Mouse (Mus musculus): ENCODE measurements around the gene Adamtsl3.

The Adamtsl3 gene

GRCm38 (mm10) chr7:82335211-82336121 is at the start of gene Adamtsl3:
Gene Adamtsl3, plus strand, starts transcription at chr7:82335694.
- DNase-seq (ENCODE audit: low read depth), result no peak

- DNase-seq (ENCODE audit: low read depth), result peak; percentile 3
Measured at GRCm38 (mm10) chr7:82287242-82287641, 48.3 kb upstream of the Adamtsl3 start.

- DNase-seq (ENCODE audit: low read depth), result no peak
Measured at GRCm38 (mm10) chr7:82293441-82293840, 42.1 kb upstream of the Adamtsl3 start.

DNA sequence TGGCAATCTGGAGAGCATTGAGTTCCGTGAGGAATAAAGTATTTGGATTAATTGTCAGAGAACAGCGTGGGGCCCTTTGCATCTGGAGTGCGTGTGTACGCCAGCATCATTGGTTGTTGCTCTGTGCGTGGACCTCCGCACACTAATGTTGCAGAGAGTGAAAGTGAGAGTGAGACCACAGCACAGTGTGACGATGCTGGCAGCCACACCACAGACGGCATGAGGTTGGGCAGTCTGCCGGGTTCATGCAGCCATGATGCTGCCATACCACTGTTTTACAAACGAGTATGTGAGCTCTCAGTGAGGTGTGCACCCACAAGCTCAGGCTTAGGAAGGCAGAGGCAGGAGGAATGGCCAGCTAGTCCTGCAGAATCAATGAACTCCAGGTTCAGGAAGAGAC is 41.4 kb upstream of the Adamtsl3 start:
- DNase-seq (ENCODE audit: low read depth), result no peak

DNA sequence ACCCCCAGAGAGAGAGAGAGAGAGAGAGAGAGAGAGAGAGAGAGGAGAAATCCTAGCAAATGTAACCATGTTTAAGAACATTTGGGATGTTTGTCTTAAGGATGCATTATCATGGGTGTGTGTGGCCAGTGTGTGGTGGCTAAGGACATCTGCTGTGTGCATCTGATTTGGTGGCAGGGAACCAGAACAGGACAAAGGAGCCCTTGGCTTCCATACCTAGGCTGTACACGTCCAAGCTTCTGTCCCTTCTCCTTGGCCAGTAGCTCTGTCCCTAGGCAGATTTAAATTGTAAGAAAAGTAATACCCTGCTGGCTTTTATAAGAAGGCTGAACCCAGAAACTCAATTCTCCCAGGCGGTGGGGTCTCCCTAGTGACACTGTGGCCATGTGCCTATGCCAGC is 40.9 kb upstream of the Adamtsl3 start:
- DNase-seq (ENCODE audit: low read depth), result no peak

- DNase-seq (ENCODE audit: low read depth), result no peak
Measured at GRCm38 (mm10) chr7:82308398-82308797, 27.1 kb upstream of the Adamtsl3 start.

DNA sequence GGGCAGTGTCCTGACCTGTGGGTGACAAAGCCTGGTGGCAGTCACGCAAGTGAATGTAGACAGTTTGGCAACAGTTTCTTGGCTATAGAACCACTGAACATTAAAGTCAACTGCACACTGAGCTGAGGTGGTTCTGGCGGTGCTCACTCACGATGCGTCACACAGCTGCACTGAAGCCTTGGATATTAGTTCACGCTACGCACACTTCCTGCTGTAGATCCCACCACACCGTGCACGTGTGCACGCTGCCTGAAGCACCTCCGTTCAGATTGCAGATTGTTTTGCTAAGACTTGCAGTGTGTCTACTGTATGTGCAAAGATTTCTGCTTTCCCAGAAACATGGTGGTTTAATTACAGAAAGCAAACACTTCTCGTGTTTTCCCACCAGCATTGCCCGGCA is 17.0 kb upstream of the Adamtsl3 start:
- DNase-seq (ENCODE audit: low read depth), result no peak

DNA sequence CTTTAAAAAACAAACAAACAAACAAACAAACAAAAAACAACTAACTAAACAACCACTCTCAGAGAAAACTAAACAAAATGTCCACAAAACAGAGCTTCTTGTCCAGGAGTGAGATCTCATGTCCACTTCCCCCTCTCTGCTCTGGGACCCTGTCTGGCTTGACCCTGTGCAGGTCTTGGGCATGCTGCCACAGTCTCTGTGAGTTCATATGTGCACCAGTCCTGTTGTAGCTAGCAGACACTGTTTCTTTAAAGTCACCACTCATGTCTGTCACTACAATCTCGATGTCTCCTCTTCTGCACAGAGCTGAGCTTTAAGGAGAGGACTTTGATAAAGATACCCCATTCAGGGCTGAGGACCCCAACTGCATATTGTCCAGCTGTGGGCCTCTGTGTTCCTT is 8.9 kb upstream of the Adamtsl3 start:
- no peak for DNase-seq (ENCODE audit: low read depth)

DNA sequence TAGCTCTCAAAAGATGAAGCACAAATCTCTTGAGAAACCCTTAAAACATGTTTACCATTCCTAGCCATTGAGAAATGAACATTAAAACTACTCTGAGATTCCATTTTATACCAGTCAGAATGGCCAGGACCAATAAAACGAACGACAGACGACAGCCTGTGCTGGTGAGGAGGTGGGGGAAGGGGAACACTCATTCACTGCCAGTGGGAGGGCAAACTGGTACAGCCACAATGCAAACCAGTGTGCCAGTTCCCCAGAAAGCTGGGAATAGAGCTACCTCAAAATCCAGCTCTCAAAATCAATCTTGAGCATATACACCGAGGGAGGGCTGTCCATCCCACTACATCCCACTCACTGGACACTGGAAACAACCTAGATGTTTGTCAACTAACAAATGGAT is 8.3 kb upstream of the Adamtsl3 start:
- DNase-seq (ENCODE audit: low read depth), result no peak

- DNase-seq (ENCODE audit: low read depth), result no peak
Measured at GRCm38 (mm10) chr7:82327881-82328280, 7.6 kb upstream of the Adamtsl3 start.

- no peak for DNase-seq (ENCODE audit: low read depth)
Measured at GRCm38 (mm10) chr7:82329831-82330230, 5.7 kb upstream of the Adamtsl3 start.

DNA sequence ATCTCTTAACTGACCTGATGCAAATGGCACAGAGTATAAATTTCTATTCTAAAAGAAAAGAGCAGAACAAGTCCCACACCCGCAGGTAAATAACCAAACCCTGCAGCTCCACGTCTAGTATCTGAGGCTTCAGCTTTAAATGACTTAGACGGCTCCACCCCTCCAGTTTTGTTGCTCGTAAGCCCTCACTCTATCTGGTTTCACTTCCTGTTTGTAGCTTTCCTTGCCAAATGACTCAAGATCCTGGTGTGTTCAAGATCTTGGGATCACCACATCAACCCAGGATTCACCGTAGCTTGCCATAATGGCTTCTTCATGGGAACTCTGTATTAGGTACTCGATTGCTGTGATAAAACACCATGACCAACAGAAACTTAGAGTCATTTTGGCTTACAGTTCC is 4.6 kb upstream of the Adamtsl3 start:
- DNase-seq (ENCODE audit: low read depth), result no peak

DNA sequence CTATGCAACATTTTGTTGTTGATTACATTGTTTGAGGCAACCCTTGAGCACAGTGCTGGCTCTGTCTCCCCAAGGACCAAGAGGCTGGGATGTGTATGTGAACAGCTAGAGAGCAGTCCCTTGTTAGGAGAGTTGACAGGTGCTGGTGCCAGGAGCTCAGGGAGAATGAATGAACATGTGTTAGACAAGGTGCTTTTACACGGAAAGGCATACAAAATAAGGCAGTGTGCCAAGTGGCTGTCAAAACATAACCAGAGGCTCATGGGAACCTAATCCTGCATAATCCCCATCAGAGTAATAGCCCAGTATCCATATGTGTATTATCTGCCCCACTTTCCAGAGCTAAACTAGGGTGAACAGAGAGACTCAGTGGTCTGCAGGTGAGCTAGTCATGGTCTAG is 1.5 kb upstream of the Adamtsl3 start:
- no peak for DNase-seq (ENCODE audit: low read depth)

DNA sequence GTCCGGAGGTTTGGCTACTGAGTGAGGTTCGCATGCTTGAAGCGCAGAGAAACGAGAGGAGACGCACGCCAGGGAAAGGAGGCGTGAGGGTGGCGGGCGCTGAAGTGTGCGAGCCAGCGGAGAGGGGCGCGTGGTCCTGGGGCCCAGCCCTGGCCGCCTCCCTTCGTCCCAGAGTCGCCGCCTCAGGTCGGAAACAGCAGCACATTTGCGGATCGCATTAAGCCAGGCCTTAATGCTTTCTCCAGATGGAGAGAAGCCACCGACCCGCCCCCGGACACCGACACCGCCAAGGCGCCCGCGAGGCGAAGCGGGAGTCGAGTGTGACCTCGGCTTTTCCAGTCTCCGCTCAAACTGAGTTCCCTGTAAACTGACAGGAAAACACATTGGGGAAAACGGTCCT is 638 bp downstream of the Adamtsl3 start:
- DNase-seq (ENCODE audit: low read depth), result no peak

- no peak for DNase-seq (ENCODE audit: low read depth)
Measured at GRCm38 (mm10) chr7:82338121-82338520, 2.6 kb downstream of the Adamtsl3 start.

- DNase-seq (ENCODE audit: low read depth), result no peak
Measured at GRCm38 (mm10) chr7:82338532-82338931, 3.0 kb downstream of the Adamtsl3 start.

DNA sequence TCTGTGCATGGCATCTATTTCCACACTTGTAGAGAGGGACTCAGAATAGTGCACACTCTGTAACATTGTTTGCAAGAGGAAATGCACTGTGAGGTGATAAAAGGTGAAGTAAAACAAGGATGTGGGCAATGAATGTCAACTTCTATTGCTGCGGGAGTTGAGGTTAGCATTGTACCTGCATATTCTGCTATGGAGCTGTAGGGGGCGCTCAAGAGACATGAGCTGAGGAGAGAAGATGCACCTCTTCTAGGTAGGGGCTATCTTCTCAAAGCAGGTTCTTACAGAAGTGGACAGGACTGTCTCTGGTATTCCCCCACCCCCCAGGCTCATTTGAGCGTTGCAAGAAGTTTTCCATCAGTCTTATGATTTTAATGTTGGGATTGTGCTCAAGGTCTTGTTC is 3.7 kb downstream of the Adamtsl3 start:
- peak; percentile 23 for DNase-seq (ENCODE audit: low read depth)

- no peak for DNase-seq (ENCODE audit: low read depth)
Measured at GRCm38 (mm10) chr7:82341476-82341875, 6.0 kb downstream of the Adamtsl3 start.

DNA sequence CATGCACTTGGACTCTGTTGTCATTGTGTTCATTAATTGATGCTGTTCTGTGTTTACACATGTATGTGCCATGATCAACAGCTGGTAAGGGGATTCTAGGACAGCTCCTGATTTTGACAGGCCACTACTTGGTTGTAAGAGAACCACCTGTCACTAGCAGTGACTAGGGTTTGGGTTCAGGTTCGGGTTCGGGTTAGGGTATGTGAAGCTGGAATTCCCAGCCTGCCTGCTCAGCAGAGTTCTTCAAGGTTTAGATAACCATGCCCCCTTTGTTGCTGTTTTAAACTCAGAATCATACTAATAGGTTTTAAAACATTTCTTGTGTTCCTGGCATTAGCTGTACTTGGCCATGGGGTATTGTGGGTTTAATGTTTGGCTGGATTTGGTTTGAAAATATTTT is 11.2 kb downstream of the Adamtsl3 start:
- no peak for DNase-seq (ENCODE audit: low read depth)

- DNase-seq (ENCODE audit: low read depth), result no peak
Measured at GRCm38 (mm10) chr7:82349796-82350195, 14.3 kb downstream of the Adamtsl3 start.

DNA sequence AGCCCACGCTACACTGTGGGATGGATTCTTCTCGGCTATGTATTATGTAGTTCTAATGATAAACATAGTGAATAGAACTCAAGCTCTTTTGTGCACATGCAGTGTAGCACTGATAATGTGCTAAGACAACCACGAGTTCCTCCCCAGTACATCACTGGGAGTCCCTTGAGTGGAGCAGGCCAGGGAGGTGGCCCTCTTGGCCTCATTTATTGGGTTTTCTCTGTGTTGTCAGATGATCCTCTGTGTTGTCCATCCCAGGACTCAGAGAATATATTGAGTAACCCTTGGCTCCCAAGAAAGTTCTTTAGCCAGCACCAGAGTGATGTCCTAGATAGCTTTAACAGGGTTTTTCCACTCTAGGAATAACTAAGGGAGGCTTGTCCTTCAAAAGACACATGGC is 14.9 kb downstream of the Adamtsl3 start:
- DNase-seq (ENCODE audit: low read depth), result no peak

DNA sequence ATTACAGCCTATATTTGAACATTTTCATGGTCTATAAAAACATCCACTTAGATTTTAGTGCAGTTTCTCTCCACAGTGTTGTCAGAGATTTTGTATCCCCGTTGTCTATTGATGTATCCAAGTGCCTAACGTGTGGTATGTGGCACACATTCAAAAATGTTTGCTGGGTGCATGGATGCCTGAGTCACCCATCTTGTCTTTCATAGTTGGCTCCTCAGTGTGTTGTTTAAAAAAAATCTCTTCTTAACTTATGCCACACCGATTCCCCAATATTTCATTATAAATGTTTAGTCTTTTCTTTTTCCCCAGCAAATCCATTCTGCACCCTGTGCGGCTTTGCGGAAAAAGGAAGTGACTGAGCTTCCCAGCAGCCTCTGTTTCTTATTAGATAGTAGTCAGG is 23.7 kb downstream of the Adamtsl3 start:
- no peak for DNase-seq (ENCODE audit: low read depth)

DNA sequence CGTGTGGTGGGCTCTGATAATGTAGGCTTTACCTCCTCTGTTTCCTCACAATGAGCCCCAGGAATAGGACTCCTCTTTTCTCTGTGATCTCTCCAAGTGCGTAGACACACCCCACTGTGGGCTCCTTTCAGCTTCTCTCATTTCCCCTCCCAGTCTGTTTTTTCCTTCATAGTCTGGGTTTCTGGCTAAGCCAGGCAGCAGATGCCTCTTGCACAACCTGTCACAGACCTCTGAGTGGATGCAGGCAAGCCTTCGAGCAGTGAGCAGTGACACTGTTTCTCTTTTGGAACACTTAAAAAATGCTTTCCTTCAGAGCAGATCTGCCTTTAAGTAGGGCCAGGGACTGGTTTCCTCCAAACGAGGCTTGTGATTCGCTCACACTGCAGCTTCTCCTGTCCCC is 24.2 kb downstream of the Adamtsl3 start:
- no peak for DNase-seq (ENCODE audit: low read depth)

DNA sequence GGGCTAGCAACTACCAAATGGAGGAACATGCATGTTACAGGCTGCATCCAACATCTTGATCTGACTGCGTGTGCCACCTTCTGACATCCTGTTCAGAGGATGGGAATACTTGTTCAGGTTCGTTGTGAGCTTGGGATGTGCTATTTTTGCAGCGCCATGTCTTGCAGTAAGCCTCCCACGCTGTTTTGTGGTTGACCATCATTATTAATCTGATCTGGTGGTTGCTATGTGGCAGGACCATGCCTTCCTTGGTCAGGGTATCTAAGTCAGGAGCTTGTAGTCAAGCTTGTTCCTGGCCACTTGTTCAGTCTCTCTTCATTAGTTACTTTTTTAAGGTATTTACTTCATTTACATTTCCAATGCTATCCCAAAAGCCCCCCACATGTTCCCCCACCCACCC is 24.7 kb downstream of the Adamtsl3 start:
- DNase-seq (ENCODE audit: low read depth), result no peak
